Mouse (Mus musculus): ENCODE results near the gene Gng3.
"Not testable (repeated sequence)": the region's sequence is repeated elsewhere in the genome, so short reads cannot be mapped to it uniquely, and the experiment has no call there.

Gng3 gene

DNA sequence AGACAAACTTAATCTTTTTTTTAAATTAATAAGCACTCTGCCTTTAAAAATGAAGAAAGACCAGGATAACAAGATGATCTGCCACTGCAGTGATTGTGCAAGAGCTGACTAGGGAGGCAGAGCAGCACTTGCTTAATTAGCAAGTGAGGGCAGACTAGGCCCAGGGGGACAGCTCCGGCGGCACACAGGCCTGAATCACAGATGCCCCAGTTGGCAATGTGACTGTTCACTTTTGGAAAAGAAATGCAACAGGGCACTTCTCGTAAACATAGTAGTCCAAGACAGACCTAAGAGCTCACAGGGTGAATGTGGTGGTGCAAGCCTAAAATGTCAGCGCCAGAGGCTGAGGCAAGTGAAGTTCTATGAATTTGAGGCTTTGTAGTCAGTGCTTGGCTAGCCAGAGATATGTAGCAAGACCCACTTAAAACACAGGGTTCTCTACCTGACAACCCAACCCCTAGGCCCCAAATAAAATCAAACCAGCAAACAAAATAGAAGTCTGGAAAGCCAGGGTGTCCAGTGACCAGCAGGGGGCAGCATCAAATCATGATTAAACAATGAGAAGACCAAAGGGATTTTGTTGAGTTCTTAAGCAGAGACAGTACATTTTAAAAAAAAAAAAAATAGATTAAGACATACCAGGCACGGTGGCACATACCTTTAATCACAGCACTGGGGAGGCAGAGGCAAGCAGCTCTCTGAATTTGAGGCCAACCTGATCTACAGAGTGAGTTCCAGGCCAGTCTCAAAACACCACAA, 5.6 kb upstream of the Gng3 start:
- DNase-seq, result peak; percentile 94

DNA sequence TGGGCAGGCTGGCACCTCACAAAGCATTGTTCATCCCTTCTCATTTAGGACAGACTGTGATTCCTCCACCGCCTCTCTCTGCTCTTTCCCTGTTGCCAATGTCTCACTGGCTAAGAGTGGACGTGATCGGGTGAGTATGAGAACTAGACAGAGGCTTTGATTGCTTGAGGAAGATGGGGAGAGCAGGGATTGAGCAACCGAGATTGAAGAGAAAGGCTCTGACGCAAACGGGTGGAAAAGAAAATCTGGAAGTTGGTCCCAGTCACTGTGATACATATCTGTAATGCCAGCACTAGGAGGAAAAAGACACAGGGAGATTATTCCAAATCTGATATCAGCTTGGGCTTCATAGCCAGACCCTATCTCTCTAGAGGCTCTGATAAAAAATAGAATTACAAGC, 4.0 kb upstream of the Gng3 start:
- no peak for DNase-seq

DNA sequence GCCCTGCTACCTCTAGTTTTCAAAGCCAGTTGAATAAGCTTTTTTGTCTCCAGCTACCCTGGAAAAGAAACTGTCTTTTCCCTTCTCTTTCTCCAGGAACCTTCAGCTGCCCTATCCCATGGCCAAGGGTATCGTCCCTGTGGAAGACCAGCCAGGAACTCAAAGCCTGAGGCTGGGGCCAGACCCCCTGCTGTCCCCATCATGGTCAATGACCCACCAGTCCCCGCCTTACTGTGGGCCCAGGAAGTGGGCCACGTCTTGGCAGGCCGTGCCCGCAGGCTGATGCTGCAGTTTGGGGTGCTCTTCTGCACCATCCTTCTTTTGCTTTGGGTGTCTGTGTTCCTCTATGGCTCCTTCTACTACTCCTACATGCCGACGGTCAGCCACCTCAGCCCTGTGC, 2.0 kb upstream of the Gng3 start:
- no peak for DNase-seq

DNA sequence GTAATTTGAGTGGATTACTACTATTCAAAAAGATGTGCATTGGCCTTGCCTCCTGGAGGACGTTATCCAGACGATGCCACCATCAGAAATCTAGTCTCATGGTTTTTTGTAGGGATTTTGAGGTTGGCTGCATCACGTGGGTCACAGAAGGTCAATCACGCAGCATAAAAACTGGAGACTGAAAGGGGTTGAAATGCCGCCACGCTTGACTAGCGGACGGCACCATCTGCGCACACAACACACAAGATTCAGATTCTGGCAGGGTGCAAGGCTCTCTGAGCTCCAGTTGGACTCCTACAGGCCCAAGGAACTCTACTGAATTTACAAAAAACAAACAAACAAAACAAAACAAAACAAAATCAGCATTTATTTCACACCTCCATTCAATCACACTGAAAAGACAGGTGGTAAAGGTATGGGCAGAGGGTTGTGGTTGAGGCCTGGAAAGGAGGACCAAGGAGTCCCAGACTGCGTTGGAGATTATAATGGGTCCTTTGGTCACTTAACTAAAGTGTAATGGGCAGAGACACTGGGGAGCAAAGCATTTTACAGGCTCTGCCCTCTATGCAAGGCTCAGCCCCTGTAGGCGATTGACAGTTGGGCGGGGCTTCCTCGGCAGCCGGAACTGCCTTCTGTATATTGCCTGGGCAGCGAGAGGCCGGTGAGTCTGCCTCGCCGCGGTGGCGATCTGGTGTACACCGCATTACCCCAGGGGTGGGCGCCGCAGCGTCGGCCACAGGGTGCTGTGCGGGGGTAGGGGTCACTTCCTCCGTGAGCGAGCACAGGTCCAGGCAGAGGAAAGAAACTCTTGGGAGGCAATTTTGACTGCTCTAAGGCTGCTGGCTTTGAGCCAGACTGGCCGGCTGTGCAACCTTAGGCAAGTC, 1.2 kb upstream of the Gng3 start:
- DNase-seq, result peak; percentile 59

DNA sequence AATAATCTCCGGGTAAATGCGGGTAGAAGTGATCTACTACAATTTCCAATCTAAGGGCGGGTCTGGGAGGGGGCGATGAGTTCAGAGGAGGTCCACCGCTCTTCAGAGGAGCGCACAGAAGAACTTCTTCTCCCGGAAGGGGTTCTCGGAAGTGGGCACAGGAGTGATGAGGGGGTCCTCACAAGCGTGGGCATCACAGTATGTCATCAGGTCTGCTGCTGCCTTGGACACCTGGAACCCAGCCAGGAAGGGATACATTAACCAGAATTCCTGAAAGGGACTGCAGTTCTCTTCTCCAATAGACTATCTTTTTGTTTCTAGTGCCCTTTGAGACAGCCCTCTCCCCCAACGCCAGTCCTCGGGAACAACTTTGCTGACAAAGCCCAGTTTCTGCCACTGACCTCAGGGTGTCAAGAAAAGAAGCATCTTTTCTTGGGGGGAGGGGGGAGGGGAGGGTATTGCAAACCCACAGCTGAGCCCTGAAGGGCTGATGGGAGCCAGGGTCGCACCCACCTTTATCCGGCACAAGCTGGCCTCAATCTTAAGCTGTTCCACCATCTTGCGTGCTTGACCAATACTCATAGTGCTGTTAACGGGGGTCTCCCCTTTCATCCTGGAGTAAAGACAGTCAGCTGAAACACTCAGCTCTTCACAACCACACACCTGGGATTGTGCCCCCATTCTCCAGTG, 808 bp downstream of the Gng3 start:
- peak; percentile 58 for DNase-seq

DNA sequence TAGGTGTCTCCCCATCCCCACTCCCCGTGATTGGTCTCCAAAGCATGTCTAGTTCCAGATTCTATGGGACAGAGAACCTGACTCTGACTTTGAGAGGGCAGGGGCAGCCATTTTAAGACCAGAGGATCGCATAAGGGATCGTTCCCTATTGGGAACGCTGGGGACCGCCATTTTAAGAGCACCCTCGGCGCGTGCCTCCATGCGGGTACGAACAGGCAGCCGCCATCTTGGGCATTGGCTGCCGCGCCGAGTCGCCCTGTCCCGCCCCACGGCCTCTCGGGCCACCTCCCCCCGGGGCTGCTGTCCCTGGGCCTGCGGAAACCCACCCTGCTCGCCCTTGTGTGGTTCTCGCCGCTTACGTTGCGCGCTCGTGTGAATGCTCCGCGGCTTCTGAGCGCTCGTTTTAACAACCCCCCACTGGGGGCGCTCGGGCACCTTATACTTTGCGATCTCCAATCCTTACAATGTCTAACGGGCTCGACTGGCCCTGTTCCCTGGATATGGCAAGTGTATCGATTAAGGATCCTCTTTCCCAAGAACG, 1.7 kb downstream of the Gng3 start, which contains the start of gene Bscl2:
Gene Bscl2, plus strand, starts transcription at position 217 of the 541 bp plus-strand sequence.
- DNase-seq, result peak; percentile 91

DNA sequence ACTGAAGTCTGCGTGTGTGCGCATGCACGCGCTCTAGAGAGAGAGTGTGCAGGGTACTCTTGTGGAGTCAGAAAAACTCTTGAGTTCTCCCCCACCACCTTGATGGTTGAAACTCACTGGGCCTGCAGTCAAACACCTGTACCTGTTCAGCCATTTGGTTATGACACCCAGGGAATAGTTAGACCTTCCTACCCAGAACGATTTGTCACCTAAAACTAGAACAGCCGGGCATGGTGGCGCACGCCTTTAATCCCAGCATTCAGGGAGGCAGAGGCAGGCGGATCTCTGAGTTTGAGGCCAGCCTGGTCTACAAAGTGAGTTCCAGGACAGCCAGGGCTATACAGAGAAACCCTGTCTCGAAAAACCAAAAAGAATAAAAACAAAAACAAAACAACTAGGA, 2.7 kb downstream of the Gng3 start:
- not testable (repeated sequence) for DNase-seq

DNA sequence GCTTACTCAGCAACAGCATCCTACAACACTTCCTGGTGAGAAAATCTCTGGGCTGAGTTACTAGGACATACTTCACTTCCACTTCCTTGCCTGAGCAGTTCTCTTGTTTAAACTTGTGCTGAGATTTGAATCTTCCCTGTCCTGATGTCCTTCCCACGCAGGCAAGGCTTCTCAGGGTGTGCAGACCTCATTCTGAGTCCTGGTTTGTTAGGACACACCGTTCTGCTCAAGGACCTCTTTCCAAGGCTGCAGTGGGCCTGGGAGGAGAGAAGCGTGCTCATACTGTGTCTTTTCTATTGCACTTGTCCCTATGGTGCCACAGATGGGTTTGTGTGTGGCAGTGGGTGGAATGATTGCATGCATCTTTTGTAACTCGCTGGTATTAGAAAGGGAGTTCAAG, 6.0 kb downstream of the Gng3 start:
- DNase-seq, result no peak

DNA sequence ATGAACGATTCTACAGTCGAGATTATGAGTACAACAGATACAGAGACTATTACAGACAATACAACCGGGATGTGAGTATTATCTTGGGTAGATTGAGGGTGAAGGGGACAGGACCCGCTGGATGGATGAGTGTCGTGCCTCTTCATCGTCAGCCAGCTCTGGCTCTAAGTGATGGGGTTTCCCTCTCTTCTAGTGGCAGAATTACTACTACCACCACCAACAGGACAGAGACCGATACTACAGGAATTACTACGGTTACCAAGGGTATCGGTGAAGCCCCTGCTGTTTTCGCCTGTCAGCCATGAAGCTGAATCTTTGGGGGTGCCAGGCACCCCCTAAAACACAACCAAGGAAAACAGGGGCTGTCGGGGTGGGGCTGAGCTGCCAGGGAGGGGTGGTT, 7.7 kb downstream of the Gng3 start:
- no peak for DNase-seq

DNA sequence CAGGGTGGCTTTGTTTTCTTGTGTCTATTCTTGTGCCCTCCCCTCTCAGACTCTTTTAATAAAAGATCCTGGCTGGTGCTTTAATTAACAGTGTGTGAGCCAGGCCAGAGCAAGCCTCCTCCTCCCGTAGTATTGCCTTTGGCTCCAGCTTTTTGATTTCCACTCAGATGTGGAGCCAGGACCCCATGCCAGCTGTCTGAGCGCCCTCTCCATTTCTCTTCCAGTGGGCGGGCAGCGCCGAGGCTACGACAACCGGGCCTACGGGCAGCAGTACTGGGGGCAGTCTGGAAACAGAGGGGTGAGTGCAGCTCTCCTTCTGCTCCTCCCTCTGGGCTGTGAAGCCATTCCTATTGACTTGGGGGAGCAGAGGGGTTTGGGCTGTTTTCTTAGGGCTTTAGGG, 8.3 kb downstream of the Gng3 start:
- no peak for DNase-seq

DNA sequence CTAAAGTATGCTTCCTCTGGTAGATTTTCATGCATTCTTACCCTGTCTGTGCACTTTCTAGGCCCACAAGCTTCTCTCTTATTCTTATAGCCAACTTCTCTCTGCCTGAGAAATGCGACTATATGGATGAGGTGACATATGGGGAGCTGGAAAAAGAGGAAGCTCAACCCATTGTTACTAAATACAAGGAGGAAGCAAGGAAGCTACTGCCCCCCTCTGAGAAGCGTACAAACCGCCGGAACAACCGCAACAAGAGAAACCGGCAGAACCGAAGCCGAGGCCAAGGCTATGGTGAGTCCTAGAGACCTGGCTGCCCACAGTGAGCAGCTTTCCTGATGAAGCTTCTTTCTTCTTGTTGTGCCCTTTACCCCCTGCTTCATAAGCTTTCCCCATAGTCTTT, 9.3 kb downstream of the Gng3 start, which contains the start of gene AC129217.1:
Gene AC129217.1, plus strand, starts transcription at position 114 of the 400 bp plus-strand sequence.
- DNase-seq, result no peak

DNA sequence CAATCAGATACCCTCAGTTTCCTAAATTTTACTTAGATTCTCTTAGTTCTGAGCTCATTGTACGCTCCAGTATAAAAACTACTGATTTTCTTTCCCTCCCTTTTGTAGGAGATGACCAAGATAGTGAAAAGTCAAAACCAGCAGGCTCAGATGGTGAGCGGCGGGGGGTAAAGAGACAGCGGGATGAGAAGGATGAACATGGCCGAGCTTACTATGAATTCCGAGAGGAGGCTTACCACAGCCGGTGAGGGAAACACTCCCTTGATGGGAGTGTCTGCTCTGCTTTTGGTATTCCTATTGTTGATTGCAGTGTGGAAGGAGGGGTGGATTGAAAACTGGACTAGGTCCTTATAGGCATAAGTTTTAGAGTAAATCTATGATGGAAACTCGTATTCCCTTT, 16.3 kb downstream of the Gng3 start:
- no peak for DNase-seq

DNA sequence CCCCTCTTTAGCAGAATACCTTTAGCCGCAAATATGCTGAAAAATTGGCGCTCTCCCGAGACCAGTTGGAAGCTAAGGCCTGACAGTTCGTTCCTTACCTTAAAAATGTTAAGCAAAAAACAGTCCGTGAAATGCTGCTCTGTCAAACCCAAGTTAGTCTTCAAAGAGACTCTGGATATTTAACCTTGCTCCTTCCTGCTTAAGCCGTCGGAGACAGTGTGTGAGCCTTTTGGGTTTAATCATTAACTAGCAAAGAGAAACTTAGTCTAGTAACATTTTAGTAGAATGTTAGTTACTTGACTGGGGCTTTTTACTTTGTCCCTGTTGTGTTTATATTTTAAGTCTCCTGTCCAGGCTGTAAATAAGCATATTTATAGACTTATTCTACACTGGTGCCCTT, 17.8 kb downstream of the Gng3 start:
- no peak for DNase-seq

DNA sequence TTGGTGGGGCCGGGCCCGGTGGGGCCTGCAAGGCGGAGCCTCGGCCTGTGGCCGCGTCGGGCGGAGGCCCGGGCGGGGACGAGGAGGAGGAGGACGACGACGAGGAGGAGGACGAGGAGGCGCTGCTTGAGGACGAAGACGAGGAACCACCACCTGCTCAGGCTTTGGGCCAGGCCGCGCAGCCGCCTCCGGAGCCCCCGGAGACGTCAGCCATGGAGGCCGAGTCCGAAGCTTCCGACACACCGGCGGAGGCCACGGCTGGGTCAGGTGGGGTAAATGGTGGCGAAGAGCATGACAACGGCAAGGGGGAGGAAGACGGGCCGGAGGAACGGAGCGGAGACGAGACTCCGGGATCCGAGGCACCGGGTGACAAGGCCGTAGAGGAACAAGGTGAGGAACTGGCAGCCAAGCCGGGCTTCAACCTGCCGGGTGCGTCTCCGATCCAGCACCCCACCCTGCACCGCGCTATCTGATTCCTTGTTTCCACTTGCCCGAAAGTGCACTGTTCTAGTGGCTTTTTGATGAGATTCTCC, 18.5 kb downstream of the Gng3 start:
- DNase-seq, result no peak

DNA sequence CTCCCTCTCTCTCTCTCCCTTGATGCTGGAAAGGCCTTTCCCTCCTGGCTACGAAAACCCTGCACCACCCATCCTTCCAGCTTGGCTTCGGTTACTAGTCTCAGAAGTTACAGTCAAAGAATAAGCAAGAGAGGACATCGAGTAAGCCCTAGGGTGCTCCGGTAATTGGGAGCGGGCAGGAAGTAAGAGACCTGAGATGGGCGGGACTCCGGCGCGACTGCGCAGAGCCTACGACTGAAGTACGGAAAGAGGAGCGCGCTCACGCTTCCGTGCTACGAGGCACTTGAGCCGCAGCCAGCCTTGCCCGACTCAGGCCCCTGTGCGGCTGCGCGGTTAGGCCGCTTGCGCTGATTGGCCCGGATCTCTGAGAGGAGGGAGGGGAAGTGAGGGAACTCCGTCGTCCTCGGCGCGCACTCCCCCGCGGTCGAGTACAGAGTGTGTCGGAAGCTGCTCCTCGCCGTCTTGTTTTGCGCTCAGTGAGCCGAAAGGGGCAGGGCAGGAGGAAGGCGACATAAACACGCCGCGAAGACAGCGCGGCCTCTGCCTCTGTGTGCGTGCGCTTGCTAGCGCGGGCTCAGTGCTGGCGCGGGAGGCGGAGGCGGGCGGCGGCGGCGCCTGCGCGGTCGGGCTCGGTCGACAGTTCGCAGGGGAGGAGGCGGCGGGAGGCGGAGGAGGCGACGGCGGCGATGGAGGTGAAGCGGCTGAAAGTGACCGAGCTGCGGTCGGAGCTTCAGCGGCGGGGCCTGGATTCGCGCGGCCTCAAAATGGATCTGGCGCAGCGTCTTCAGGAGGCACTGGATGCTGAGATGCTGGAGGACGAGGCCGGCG, 19.2 kb downstream of the Gng3 start, which contains the start of gene Hnrnpul2:
Gene Hnrnpul2, plus strand, starts transcription at position 415 of the 828 bp plus-strand sequence.
- peak; percentile 98 for DNase-seq

DNA sequence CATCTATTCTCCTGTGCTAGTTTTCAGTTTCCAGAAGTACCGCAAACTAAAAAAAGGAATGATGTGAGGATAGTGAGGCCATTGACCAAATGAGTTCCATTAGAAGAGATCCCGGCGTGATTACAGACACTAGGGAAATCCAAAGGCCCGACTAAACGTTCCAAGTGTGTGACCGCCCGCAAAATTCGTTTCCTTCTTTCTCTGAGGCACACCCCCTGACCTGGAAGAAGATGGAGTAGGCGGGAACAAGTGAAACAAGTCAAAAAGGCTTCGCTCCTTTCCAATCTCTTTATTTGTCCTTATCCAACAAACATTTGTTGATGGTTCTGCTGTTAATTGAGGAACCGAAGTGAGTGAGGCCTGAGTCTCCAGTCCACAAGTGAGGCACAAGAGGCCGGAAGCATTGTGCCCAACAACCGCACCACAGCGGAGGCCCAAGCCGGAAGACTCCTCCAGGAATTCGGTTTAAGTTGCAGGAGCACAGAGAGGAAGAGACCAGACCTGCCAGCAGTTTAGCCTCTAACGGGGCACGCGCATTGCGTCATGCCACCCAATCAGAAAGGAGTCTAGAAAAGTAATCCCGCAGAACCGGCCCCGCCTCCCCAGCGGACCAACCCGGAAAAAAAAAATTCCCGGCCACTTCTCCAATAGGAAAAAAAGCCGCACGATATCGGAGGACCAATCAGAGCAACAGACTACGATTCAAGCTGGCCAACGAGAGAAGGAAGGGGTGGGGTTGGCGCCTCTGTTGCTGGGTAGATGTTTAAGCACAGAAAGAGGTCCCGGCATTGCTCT, 20.0 kb downstream of the Gng3 start, which contains the start of gene Ttc9c:
Gene Ttc9c, minus strand, starts transcription at position 533 of the 795 bp plus-strand sequence.
- DNase-seq, result peak; percentile 86

DNA sequence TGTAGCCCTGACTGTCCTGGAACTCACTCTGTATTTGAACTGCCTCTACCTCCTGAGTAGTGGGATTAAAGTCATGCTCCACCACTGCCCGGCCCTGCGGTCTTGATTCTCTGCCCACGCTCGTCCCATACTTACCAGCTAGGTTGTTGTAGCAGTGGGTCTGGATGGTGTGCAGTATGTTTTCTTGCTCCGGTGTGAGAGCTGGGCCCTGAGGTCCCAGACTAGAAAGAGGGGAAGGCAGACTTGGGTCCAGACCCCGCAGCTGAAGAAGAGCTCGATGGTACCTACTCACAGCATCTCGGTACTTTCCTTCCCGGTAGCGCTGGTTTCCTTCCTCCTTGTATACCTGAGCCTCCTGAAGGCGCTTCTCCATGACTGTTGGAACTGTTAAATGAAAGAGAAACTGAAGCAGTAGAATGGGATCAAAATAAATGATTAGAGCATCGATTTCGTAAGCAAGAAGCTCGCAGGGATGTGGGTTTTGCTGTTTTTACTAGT, 20.6 kb downstream of the Gng3 start:
- DNase-seq, result no peak

DNA sequence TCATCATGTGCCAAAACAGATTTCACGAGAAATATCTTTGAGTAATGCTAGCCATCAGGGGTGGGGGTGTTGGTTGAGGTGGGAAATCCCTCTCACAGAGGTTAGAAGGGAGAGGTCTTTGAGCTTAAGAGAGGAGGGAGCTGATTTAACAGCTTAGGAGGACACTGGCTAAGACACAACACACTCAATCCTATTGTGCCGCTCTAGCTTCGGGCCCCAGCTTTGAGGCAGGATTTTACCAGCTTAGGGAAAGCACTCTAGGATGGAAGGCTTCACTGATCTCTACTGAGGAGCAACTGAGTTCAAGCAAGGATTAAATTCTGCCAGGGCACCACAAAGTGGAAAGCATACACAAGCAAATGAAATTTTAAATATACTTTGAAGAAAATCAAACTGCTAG, 22.0 kb downstream of the Gng3 start:
- DNase-seq, result no peak

DNA sequence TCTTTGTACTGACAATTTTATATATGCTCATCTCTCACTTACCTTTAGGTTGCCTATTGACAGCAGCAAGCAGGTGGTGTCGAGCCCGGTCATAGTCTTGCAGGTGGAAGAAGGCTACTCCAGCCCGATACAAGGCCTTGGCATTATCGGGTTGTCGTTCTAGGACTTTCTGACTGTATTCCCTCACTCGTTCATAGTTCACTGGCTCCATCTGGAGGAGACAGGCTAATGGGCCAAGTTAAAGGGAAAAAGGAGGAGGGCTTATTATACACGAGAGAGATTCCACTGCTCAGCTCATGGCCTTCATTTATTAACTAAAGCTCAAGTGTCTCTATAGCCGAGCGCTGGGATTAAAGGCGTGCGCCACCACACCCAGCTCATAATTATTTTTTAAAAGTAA, 23.2 kb downstream of the Gng3 start:
- no peak for DNase-seq

DNA sequence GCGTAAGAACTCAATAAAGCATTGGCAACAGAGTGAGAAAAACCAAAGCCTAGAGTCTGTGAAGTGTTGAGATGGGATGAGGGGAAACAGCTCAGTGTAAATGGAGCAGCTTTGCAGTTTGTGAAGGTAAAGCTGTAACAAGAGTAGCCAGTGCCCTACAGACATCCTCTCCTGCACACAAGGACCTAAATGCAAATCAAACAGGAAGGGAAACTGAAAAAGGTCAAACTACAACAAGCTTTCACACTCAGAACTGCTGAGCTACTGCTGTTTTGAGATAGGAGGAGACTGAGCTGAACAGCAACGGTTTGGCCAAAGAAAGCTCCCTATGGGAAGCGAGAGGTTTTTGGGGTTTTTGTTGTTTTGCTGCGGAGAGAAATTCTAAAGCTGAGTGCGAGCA, 32.2 kb downstream of the Gng3 start:
- no peak for DNase-seq

Measured in right cerebral cortex, postnatal 4 days (tissue).